Mouse (Mus musculus): ENCODE measurements around the gene Hhex.

- no peak for TF ChIP-seq CTCF (IDR thresholded peaks at IDR 0.05; ENCODE audit: borderline replicate concordance, control insufficient read depth, extremely low read depth, insufficient read depth, low read length, poor library complexity)
- TF ChIP-seq POLR2A (IDR thresholded peaks at IDR 0.05; ENCODE audit: control insufficient read depth, extremely low read depth, insufficient read depth, low read length, poor library complexity) = no peak
Measured at GRCm38 (mm10) chr19:37471680-37472079, 37.1 kb downstream of the Hhex start.

Measured in thymus, adult 2 months (tissue).